Mouse (Mus musculus) T-cell, adult 2 months (primary cell): ENCODE results near the gene Tbl2.
A peak's percentile ranks its signal among the peaks of the same experiment; 100 is the strongest.

ENCODE experiments used
- DNase-seq: peaks from one replicate; pipeline ENCODE4 v3.0.0; 2022; ENCODE audit warnings: low spot score

Gene Tbl2

DNA sequence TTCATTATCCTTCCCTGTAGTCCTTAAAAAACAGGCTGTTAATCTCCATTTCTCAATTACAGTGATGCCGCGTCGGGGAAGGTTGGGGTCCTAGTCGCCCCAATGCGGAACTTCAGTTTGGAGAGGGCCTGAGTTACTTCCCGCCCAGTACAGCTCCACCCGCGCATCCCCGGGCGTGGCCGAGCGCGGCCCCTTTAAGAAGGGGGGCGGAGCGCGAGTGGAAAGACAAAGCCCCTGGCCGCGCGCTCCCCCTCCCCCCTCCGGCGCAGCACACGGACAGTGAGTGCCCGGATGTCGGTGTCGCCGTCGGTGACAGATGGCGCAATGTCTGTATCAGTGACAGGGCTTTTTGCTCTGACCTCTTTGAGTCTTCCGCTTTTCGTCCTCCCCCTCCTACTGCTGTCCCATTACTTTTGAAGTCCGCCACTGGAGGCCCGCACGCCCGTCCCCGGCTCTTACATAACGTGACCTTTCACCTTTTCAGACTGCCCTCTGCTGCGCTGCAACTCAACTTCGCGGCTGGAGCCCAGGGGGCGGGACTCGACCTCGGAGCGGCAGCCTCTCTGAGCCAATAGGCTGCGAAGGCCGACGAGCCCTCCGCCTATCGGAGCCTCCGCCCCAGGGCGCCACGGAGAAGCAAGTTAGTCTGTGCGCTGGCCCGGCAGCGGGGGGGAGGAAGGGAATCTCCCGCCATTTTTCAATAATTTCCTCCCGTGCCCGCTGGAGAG, 37.3 kb downstream of the Tbl2 start, which contains the start of gene Baz1b:
Gene Baz1b (plus strand): TSS at position 644 of the 728 bp plus-strand sequence.
- peak; percentile 98 for DNase-seq

DNA sequence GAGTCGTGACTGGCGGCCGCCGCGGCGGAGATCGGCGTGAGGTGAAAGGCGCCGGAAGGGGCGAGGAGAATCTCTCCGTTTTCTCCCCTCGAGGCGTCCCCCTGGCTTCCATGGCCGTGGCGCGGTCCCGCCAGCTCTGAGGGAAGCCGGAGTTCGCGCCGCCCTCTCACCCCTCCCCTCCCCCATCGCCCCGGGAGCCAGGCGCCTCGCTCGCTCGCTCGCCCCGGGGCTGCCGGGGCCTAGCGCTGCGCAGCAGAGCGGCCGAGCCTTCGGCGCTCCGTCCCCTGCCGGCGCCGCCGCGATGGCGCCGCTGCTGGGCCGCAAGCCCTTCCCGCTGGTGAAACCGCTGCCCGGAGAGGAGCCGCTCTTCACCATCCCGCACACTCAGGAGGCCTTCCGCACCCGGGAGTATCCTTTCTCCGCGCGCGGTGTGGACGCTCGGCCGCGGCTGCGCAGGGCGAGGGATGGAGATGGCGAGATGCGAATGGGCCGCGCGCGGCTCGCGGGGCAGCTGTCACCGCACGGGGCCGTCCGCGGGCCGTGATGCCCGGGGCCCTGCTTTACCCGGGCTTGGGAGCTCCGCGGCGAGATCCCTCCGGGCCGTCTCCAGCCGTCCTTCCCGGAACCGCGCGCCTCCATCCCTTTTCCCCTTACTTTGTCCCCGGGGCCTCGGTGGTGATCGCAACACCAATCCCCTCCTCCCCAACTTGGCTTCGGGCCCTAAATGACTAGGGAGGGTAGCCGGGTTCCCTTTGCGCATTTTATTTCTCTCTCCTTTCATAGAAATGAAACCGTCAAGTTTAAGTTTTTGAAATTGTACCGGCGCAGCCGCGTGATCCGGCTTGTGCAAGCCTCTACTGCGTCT, 38.1 kb downstream of the Tbl2 start:
- peak; percentile 13 for DNase-seq

DNA sequence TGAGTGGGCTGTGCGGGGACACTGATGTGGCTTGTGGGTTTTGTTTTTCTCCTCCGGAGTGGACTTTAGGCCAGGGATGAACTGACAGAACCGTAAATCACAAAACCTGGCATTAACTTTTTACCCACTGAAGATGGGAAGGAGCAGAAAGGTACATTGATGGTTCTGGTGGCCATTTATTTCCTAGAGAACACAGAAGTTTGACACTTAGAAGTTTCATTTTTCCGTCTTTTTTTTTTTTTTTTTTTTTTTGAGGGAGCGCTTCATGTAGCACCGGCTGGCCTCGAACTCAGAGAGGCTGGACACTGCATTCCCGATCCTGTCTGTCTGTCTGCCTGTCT, 38.7 kb downstream of the Tbl2 start:
- no peak for DNase-seq

DNA sequence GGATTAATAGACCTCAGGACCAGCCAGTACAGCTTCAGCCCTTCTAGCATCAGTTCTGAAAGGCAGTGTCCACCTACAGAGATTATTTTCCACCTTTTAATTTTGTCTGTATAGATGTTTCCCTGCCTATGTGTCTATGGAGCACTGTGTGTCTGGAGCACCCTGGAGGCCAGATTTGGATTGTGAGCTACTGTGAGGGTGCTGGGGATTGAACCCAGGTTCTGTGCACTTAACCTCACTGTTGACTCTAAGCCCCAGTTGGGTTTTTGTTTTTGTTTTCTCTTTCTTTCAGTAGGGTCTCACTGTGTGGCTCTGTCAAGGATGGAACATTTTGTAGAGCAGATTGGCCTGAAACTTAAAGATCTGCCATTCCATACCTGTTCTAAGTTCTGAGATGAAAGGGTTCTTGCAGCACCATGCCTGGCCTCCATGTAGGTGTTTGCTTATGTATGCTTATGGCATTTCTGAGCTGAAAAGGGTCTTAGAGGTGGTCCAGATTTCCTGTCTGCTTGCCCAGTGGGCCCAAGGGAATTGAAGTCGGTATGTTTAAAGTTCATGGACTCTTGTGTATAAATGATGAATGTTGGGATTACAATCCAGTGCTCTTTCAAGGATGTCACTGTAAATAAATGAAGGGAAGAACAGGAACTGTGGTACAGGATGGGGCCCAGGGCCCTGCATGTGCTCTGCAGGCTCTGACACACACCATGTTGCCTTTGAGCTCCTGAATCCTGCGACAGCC, 40.0 kb downstream of the Tbl2 start:
- DNase-seq, result no peak

DNA sequence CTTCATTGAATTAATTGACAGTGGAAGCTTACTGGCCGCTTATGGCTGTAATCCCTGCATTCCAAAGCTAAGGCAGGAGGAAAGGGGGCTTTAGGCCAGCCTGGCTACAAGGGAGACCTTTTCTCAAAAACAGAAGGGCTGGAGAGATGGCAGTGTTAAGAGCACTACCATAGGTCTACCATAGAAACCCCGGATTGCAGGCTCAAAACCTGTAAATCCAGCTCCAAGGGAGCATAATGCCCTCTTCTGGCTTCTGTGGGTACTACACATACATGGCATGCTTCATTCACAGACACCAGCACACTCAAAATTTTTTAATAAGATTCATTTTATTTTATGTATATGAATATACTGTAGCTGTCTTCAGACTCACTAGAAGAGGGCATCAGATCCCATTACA, 42.2 kb downstream of the Tbl2 start:
- peak; percentile 76 for DNase-seq

DNA sequence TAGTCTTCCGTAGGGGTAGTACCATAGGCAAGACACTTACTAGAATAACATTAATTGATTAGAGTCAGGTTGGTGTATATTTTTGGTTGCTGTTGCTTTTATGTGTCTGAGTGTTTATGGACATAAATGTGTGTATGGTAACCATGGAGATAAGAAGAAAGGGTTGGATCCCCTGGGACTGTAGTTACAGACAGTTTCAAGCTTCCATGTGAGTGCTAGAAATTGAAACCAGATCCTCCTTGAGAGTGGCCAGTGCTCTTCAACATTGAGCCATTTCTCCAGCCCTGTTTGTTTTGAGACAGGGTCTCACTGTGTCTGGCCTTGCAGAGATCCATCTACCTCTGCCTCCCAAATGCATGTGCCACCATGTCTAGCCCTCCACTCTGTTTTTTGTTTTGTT, 43.0 kb downstream of the Tbl2 start:
- DNase-seq, result no peak

DNA sequence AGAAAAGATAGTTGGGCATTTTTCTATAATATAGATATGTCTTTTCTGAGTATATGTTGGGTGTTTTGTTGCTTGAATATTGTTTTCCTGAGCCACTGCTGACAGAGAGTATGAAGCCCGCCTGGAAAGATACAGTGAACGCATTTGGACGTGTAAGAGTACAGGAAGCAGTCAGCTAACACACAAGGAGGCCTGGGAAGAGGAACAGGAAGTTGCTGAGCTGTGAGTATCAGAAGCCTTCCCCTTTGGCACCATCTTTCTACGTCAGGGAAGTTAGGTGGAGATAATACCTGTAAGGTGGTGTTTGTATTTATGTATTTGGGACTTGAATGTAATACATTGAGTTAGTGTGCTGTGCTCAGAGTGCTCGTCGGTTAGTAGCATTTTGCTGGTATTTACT, 46.9 kb downstream of the Tbl2 start:
- DNase-seq, result no peak

DNA sequence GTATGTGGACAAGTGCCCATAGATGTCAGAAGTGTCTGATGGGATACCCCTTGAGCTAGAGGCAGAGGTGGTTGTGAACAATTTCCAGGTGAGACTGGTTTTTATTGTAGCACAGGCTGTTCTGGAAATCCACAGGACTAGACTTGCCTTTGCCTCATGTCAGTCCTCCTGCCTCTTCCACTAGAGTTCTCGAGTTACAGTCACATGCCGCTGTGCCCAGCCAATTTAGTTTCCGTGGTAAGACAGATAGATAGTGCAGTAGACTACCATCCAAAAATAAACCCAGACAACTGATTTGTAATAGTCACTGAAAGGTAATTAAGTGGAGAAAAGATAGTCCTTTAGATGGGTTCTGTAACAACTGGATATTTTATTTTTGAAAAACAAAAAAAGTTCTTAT, 53.3 kb downstream of the Tbl2 start:
- DNase-seq, result no peak

DNA sequence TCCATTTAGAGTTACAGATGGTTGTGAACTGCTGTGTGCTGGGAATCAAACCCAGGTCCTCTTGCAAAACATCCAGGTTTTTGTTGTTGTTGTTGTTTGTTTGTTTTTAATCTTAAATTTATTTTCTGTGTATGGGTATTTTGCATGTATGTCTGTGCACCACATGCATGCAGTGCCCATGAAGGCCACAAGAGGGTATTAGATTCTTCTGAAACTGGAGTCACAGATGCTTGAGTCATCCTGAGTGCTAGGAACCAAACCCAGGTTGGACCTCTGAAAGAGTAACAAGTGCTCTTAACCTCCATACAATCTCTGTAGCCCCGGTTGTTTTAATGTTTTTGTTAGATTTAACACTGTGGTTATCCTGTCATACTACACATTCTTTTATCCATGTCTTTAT, 58.7 kb downstream of the Tbl2 start:
- no peak for DNase-seq
